Mouse (Mus musculus) retina, postnatal 7 days (tissue): ENCODE data around the gene Gm20441.

Experiments
- DNase-seq: peaks from one replicate; pipeline ENCODE4 v3.0.0-alpha.2; 2012; ENCODE audit warnings: low read depth, low spot score

Gene Gm20441

GRCm38 (mm10) chr10:75780769-75781578 lies at the start of gene Gm20441, which contains the start of gene Gstt3:
Gm20441 (minus strand) TSS chr10:75780954.
Gstt3 (minus strand) TSS chr10:75781414.
- no peak for DNase-seq

- DNase-seq = no peak
Measured at GRCm38 (mm10) chr10:75830275-75830670, 49.5 kb upstream of the Gm20441 start.

- DNase-seq = no peak
Measured at GRCm38 (mm10) chr10:75829529-75830274, 48.9 kb upstream of the Gm20441 start.

- DNase-seq = no peak
Measured at GRCm38 (mm10) chr10:75828500-75828931, 47.8 kb upstream of the Gm20441 start.

- DNase-seq = no peak
Measured at GRCm38 (mm10) chr10:75827668-75828360, 47.1 kb upstream of the Gm20441 start.

GRCm38 (mm10) chr10:75824530-75824929 lies 43.8 kb upstream of the Gm20441 start:
- DNase-seq = no peak

GRCm38 (mm10) chr10:75823782-75824181 lies 43.0 kb upstream of the Gm20441 start:
- no peak for DNase-seq

GRCm38 (mm10) chr10:75822443-75822842 lies 41.7 kb upstream of the Gm20441 start, which contains the start of gene Gstt4:
Gstt4 (minus strand) TSS chr10:75822543.
- no peak for DNase-seq

- no peak for DNase-seq
Measured at GRCm38 (mm10) chr10:75819882-75820281, 39.1 kb upstream of the Gm20441 start.

- DNase-seq = no peak
Measured at GRCm38 (mm10) chr10:75818641-75819040, 37.9 kb upstream of the Gm20441 start.

- DNase-seq = no peak
Measured at GRCm38 (mm10) chr10:75804217-75804616, 23.5 kb upstream of the Gm20441 start.

- no peak for DNase-seq
Measured at GRCm38 (mm10) chr10:75798176-75798696, 17.5 kb upstream of the Gm20441 start, which contains the start of gene Gstt1. Gstt1 (minus strand) TSS chr10:75798584.

GRCm38 (mm10) chr10:75797619-75798175 lies 16.9 kb upstream of the Gm20441 start:
- DNase-seq = no peak

- no peak for DNase-seq
Measured at GRCm38 (mm10) chr10:75796731-75797516, 16.2 kb upstream of the Gm20441 start.

- DNase-seq = no peak
Measured at GRCm38 (mm10) chr10:75794880-75795279, 14.1 kb upstream of the Gm20441 start.

GRCm38 (mm10) chr10:75790773-75791172 lies 10.0 kb upstream of the Gm20441 start:
- DNase-seq = no peak

- no peak for DNase-seq
Measured at GRCm38 (mm10) chr10:75789841-75790240, 9.1 kb upstream of the Gm20441 start.

- no peak for DNase-seq
Measured at GRCm38 (mm10) chr10:75789081-75789735, 8.5 kb upstream of the Gm20441 start.

- no peak for DNase-seq
Measured at GRCm38 (mm10) chr10:75788277-75788676, 7.5 kb upstream of the Gm20441 start.

GRCm38 (mm10) chr10:75785442-75785841 lies 4.7 kb upstream of the Gm20441 start:
- DNase-seq = no peak
